Mouse (Mus musculus) mouse embryonic stem cell (cell line): Measurements from ENCODE around the gene Rad51d.

ENCODE experiments used
- in situ Hi-C, 2 experiments: fragments of 300-500 bp; cut with MboI; formaldehyde crosslinking; loops; 1 replicate in 1 of 2; 3 replicates in 1 of 2; pipeline ENCODE4 v1.14.3; 2019 to 2020; ENCODE audit warnings: low sequenced_read_pairs in 2 of 2, low pct_unique_long_range_greater_than_20kb in 1 of 2, mixed read lengths in 1 of 2; ENCODE audit not compliant: unreplicated experiment in 1 of 2

Rad51d gene

GRCm38 (mm10) chr11:82904952-82905351 lies 14.5 kb upstream of the Rad51d start:
- in situ Hi-C loops, result loop anchor here in 1 of 2 experiments (25.0 kb wide), 1 partner anchor 282 kb away; the partner anchor contains the start of genes Slfn3 and Slfn4

- in situ Hi-C loops, result loop anchor here in 1 of 2 experiments (25.0 kb wide), 1 partner anchor 286 kb away; the partner anchor contains the start of genes Slfn3 and Slfn4
Measured at GRCm38 (mm10) chr11:82901606-82902310, 11.3 kb upstream of the Rad51d start.

GRCm38 (mm10) chr11:82899720-82900119 lies 9.3 kb upstream of the Rad51d start:
- in situ Hi-C loops, result loop anchor here in 1 of 2 experiments (25.0 kb wide), 2 partner anchors 287 to 288 kb away; partner anchors contain the start of genes Slfn3 and Slfn4

GRCm38 (mm10) chr11:82897478-82897877 lies 7.1 kb upstream of the Rad51d start:
- in situ Hi-C loops, result loop anchor here in 1 of 2 experiments (25.0 kb wide), 1 partner anchor 285 kb away; no protein-coding TSS in a partner anchor

GRCm38 (mm10) chr11:82891936-82892335 lies 1.5 kb upstream of the Rad51d start, which contains the start of gene Fndc8:
Gene Fndc8 (plus strand): TSS chr11:82892124.
- in situ Hi-C loops, result loop anchor here in 1 of 2 experiments (25.0 kb wide), 1 partner anchor 280 kb away; no protein-coding TSS in a partner anchor

- in situ Hi-C loops, result loop anchor here (5.0 to 25.0 kb wide), 3 partner anchors 72 to 277 kb away; no protein-coding TSS in a partner anchor
Measured at GRCm38 (mm10) chr11:82889524-82890341, 681 bp downstream of the Rad51d start.

- in situ Hi-C loops, result loop anchor here (5.0 to 25.0 kb wide), 3 partner anchors 71 to 276 kb away; no protein-coding TSS in a partner anchor
Measured at GRCm38 (mm10) chr11:82888491-82888946, 1.9 kb downstream of the Rad51d start.

- in situ Hi-C loops, result loop anchor here (5.0 to 25.0 kb wide), 3 partner anchors 69 to 274 kb away; no protein-coding TSS in a partner anchor
Measured at GRCm38 (mm10) chr11:82886559-82886958, 3.9 kb downstream of the Rad51d start.

- in situ Hi-C loops, result loop anchor here (10.0 to 25.0 kb wide), 2 partner anchors 138 to 271 kb away; no protein-coding TSS in a partner anchor
Measured at GRCm38 (mm10) chr11:82883180-82883579, 7.2 kb downstream of the Rad51d start.

- in situ Hi-C loops, result loop anchor here in 1 of 2 experiments (25.0 kb wide), 1 partner anchor 266 kb away; no protein-coding TSS in a partner anchor
Measured at GRCm38 (mm10) chr11:82877726-82878344, 12.6 kb downstream of the Rad51d start.

- in situ Hi-C loops, result loop anchor here in 1 of 2 experiments (25.0 kb wide), 1 partner anchor 263 kb away; no protein-coding TSS in a partner anchor
Measured at GRCm38 (mm10) chr11:82875631-82876030, 14.8 kb downstream of the Rad51d start.

GRCm38 (mm10) chr11:82874924-82875323 lies 15.5 kb downstream of the Rad51d start:
- in situ Hi-C loops, result loop anchor here in 1 of 2 experiments (25.0 kb wide), 1 partner anchor 263 kb away; no protein-coding TSS in a partner anchor

GRCm38 (mm10) chr11:82871031-82871446 lies 19.4 kb downstream of the Rad51d start, which contains the start of gene Rffl:
Gene Rffl (minus strand): TSS chr11:82871210.
- in situ Hi-C loops, result no loop called here

- in situ Hi-C loops, result no loop called here
Measured at GRCm38 (mm10) chr11:82870173-82871030, 20.0 kb downstream of the Rad51d start.

GRCm38 (mm10) chr11:82869506-82870172 lies 20.8 kb downstream of the Rad51d start:
- in situ Hi-C loops, result no loop called here

- in situ Hi-C loops, result no loop called here
Measured at GRCm38 (mm10) chr11:82867956-82868355, 22.5 kb downstream of the Rad51d start.
